Mouse (Mus musculus) CH12.LX (cell line): ENCODE results near the gene Atl3. TPM values are rescaled to one million over a fixed set of nuclear protein-coding genes. Genes with fewer than 3 reads are reported as not detected.

Source experiments
- DNase-seq: peaks from one replicate; pipeline ENCODE4 v3.0.0-alpha.2; 2013; ENCODE audit errors: extremely low read depth
- H3K27ac ChIP-seq: 2 replicates; pipeline ENCODE4 v1.5.1; 2012; ENCODE audit warnings: low read depth, mild to moderate bottlenecking, control low read depth, moderate library complexity; ENCODE audit not compliant: insufficient read depth
- H3K27me3 ChIP-seq: replicated peaks from 2 replicates; pipeline ENCODE3; 2012; ENCODE audit warnings: inconsistent platforms
- H3K36me3 ChIP-seq, 2 experiments: replicated peaks in 1 of 2; 2 replicates each; pipeline versions ENCODE3 to v1.6.1; 2012; ENCODE audit warnings: inconsistent platforms in 1 of 2, low read length in 1 of 2, mild to moderate bottlenecking in 1 of 2, mixed read lengths in 1 of 2, moderate library complexity in 1 of 2; ENCODE audit not compliant: control insufficient read depth in 1 of 2, insufficient read depth in 1 of 2
- H3K4me1 ChIP-seq, 2 experiments: 2 replicates each; pipeline ENCODE4 v1.6.1; 2012; ENCODE audit warnings: inconsistent platforms in 1 of 2, moderate library complexity in 1 of 2; ENCODE audit not compliant: insufficient read depth in 2 of 2, control insufficient read depth in 1 of 2
- H3K4me2 ChIP-seq: 2 replicates; pipeline ENCODE4 v1.6.1; 2012; ENCODE audit warnings: low read depth, mild to moderate bottlenecking, control low read depth; ENCODE audit not compliant: poor library complexity, insufficient read depth, severe bottlenecking
- H3K4me3 ChIP-seq, 3 experiments: fragments of 150-350 bp in 1 of 3; sonication (generic) in 1 of 3; replicated peaks in 1 of 3; 2 replicates each; pipeline versions ENCODE3 to v1.5.1; 2011 to 2012; ENCODE audit warnings: low read depth in 2 of 3, low read length in 2 of 3, mild to moderate bottlenecking in 2 of 3, moderate library complexity in 2 of 3, control low read depth in 1 of 3, improper control_type of control experiment in 1 of 3, inconsistent platforms in 1 of 3, mixed read lengths in 1 of 3; ENCODE audit not compliant: poor library complexity in 1 of 3
- H3K79me2 ChIP-seq: replicated peaks from 2 replicates; pipeline ENCODE4 v1.6.1; 2012; ENCODE audit warnings: mild to moderate bottlenecking, moderate library complexity; ENCODE audit not compliant: control insufficient read depth, poor library complexity, insufficient read depth, severe bottlenecking; ENCODE audit errors: extremely low read depth
- H3K9ac ChIP-seq: 2 replicates; pipeline ENCODE4 v1.6.1; 2012; ENCODE audit warnings: low read depth, mild to moderate bottlenecking, control low read depth, moderate library complexity; ENCODE audit not compliant: insufficient read depth
- H3K9me3 ChIP-seq: replicated peaks from 2 replicates; pipeline ENCODE3; 2012; ENCODE audit warnings: low read length, inconsistent platforms, mixed read lengths
- BHLHE40 ChIP-seq: IDR thresholded peaks from 2 replicates; pipeline ENCODE4 v1.6.1; 2011; ENCODE audit warnings: mild to moderate bottlenecking, low read depth, low read length, improper control_type of control experiment
- CHD2 ChIP-seq: IDR thresholded peaks from 2 replicates; pipeline ENCODE4 v1.6.1; 2011; ENCODE audit warnings: low read length, improper control_type of control experiment
- CTCF ChIP-seq, 2 experiments: IDR thresholded peaks in 1 of 2; conservative IDR thresholded peaks in 1 of 2; 2 replicates each; pipeline ENCODE4 v1.5.1; 2011 to 2012; ENCODE audit warnings: low read depth in 2 of 2, low read length in 2 of 2, improper control_type of control experiment in 1 of 2, inconsistent platforms in 1 of 2, mild to moderate bottlenecking in 1 of 2, moderate library complexity in 1 of 2
- E2F4 ChIP-seq: IDR thresholded peaks from 2 replicates; pipeline ENCODE4 v1.6.1; 2011; ENCODE audit warnings: low read depth, low read length, improper control_type of control experiment; ENCODE audit not compliant: insufficient replicate concordance
- EP300 ChIP-seq: IDR thresholded peaks from 2 replicates; pipeline ENCODE4 v1.6.1; 2011; ENCODE audit warnings: low read length, improper control_type of control experiment
- ETS1 ChIP-seq: conservative IDR thresholded peaks from 2 replicates; pipeline ENCODE4 v1.6.1; 2012; ENCODE audit warnings: low read depth, mild to moderate bottlenecking, inconsistent platforms, low read length, improper control_type of control experiment, moderate library complexity
- GABPA ChIP-seq: IDR thresholded peaks from 2 replicates; pipeline ENCODE4 v1.6.1; 2012; ENCODE audit warnings: low read depth, low read length, improper control_type of control experiment, inconsistent platforms; ENCODE audit not compliant: insufficient replicate concordance
- JUND ChIP-seq: conservative IDR thresholded peaks from 2 replicates; pipeline ENCODE4 v1.6.1; 2011; ENCODE audit warnings: low read depth, low read length, improper control_type of control experiment
- KAT2A ChIP-seq: IDR thresholded peaks from 2 replicates; pipeline ENCODE4 v1.6.1; 2012; ENCODE audit warnings: low read length, improper control_type of control experiment, inconsistent platforms; ENCODE audit not compliant: insufficient replicate concordance
- MXI1 ChIP-seq: IDR thresholded peaks from 2 replicates; pipeline ENCODE4 v1.6.1; 2011; ENCODE audit warnings: mild to moderate bottlenecking, low read depth, low read length, improper control_type of control experiment
- PAX5 ChIP-seq: IDR thresholded peaks from 2 replicates; pipeline ENCODE4 v1.6.1; 2012; ENCODE audit warnings: low read length, inconsistent platforms, mixed read lengths
- RAD21 ChIP-seq: IDR thresholded peaks from 2 replicates; pipeline ENCODE4 v1.6.1; 2011; ENCODE audit warnings: low read depth, mild to moderate bottlenecking, low read length, improper control_type of control experiment, moderate library complexity
- SMC3 ChIP-seq: IDR thresholded peaks from 2 replicates; pipeline ENCODE4 v1.6.1; 2011; ENCODE audit warnings: low read depth, low read length, improper control_type of control experiment
- TBP ChIP-seq: conservative IDR thresholded peaks from 2 replicates; pipeline ENCODE4 v1.6.1; 2011; ENCODE audit warnings: low read depth, low read length, improper control_type of control experiment
- UBTF ChIP-seq: IDR thresholded peaks from 2 replicates; pipeline ENCODE4 v1.6.1; 2012; ENCODE audit warnings: low read depth, mild to moderate bottlenecking, inconsistent platforms, low read length, improper control_type of control experiment, moderate library complexity
- ZC3H11A ChIP-seq: IDR thresholded peaks from 2 replicates; pipeline ENCODE4 v1.6.1; 2012; ENCODE audit warnings: low read depth, mild to moderate bottlenecking, inconsistent platforms, low read length, improper control_type of control experiment
- ZMIZ1 ChIP-seq: IDR thresholded peaks from 2 replicates; pipeline ENCODE4 v1.6.1; 2012; ENCODE audit warnings: low read depth, mild to moderate bottlenecking, inconsistent platforms, low read length, improper control_type of control experiment
- dilution Hi-C: fragments of 300-500 bp; cut with MboI; formaldehyde crosslinking; loops from 2 replicates; pipeline ENCODE4 v1.14.3; 2020; ENCODE audit warnings: low sequenced_read_pairs; ENCODE audit not compliant: extremely low pct_unique_long_range_greater_than_20kb, extremely low pct_ligation_motif_present
- in situ Hi-C: fragments of 300-500 bp; cut with MboI; formaldehyde crosslinking; loops from 3 replicates; pipeline ENCODE4 v1.14.3; 2019; ENCODE audit warnings: low sequenced_read_pairs, low pct_ligation_motif_present, low pct_unique_long_range_greater_than_20kb, mixed read lengths
- polyA plus RNA-seq: library from polyadenylated mRNA; unstranded; fragments of >175 nt; gene quantifications from 2 replicates; pipeline ENCODE4 v1.2.1, GENCODE M21; 2012; ENCODE audit warnings: low read depth; ENCODE audit not compliant: insufficient read length
- total RNA-seq, 2 experiments: library from RNA; depleted of rRNA; stranded (reverse); fragments of 300-350 nt in 1 of 2; fragments of >200 nt in 1 of 2; gene quantifications; 2 replicates each; pipeline ENCODE4 v1.2.3; 2012 to 2014

The Atl3 gene
- total and polyA plus RNA-seq, 3 experiments = 9.2 to 17.5 (median 14.3) TPM

- H3K9me3 ChIP-seq = peaks cover 2% of the 10 kb centered on the region
- TF ChIP-seq CTCF (conservative IDR thresholded peaks at IDR 0.05 in 1 of 2, IDR thresholded peaks at IDR 0.05 in 1 of 2; ENCODE audit: low read depth in 2 of 2, low read length in 2 of 2) = peak in 1 of 2 experiments; percentile 25; a peak in 1 of 4 replicates
- no peak for TF ChIP-seq E2F4
- TF ChIP-seq, all 38 proteins: peak for 1
- no peak overlapping the region for H3K27ac ChIP-seq
- H3K36me3 ChIP-seq = peaks cover 12 to 66% of the 10 kb centered on the region in 2 experiments
- dilution Hi-C loops (no loop called here), in situ Hi-C loops (no loop called here)
- H3K79me2 ChIP-seq = no peaks in the 10 kb centered on the region
- peak; percentile 12 for DNase-seq
- no peaks in the 10 kb centered on the region for H3K27me3 ChIP-seq
- H3K4me3 ChIP-seq = no peak overlapping the region
- H3K4me1 ChIP-seq = no peaks in the 10 kb centered on the region
- no peak overlapping the region for H3K4me2 ChIP-seq
- H3K9ac ChIP-seq = no peak overlapping the region
These were observed 29.5 kb downstream of the Atl3 start for GRCm38 (mm10) chr19:7523292-7523691.

DNA sequence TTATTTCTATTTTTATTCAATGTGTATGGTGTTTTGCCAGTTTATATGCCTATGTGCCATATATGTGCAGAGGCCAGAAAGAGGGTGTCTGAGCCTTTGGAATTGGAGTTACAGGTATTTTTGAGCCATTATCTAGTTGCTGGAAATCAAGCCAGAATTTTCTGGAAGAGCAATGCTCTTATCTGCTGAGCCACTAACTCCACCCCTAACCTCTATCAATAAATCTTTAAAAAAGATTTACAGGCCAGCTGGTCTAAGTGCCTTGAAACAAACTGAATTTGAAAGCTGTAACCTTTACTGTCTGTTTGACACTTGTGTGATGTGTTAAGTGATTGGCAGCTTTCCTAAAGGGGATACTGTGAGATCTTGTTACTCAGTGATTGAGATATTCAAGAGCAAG lies 29.9 kb downstream of the Atl3 start:
- no peaks in the 10 kb centered on the region for H3K79me2 ChIP-seq
- H3K36me3 ChIP-seq = peaks cover 8 to 65% of the 10 kb centered on the region in 2 experiments
- no peak for TF ChIP-seq BHLHE40
- TF ChIP-seq, all 38 proteins: peak for 0

DNA sequence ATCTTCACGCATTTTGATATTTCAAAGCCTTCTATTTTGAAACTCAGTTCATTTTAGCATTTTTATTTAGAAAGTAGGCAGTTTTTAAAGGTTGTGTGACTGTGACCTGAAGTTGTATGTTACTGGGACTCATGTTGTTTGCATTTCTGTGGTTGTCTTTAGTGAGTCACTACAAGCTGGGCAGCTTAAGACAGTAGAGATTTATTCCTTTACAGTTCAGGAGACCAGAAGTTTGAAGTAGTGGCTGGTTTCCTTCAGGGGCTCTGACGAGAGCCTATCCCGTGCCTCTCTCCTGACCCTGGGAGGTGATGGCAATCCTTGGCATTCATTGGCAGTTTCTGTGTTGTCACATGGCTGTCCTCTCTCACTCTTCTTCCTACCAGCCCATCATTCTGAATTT lies 31.0 kb downstream of the Atl3 start:
- Histone ChIP-seq H3K27ac (no peak overlapping the region), H3K4me3 (no peak overlapping the region), H3K27me3 (no peaks in the 10 kb centered on the region), H3K79me2 (no peaks in the 10 kb centered on the region), H3K36me3 (peaks cover 11 to 65% of the 10 kb centered on the region in 2 experiments), H3K4me2 (no peak overlapping the region), H3K4me1 (no peaks in the 10 kb centered on the region), H3K9me3 (peaks cover 2% of the 10 kb centered on the region), H3K9ac (no peak overlapping the region)
- in situ Hi-C loops (no loop called here), dilution Hi-C loops (no loop called here)
- no peak for DNase-seq
- TF ChIP-seq CHD2 = no peak
- TF ChIP-seq PAX5 = no peak

More for the DNA sequence above, 29.9 kb downstream of the Atl3 start:
- Histone ChIP-seq H3K9ac (no peak overlapping the region), H3K4me1 (no peaks in the 10 kb centered on the region), H3K27me3 (no peaks in the 10 kb centered on the region), H3K4me2 (no peak overlapping the region), H3K9me3 (peaks cover 2% of the 10 kb centered on the region), H3K27ac (no peak overlapping the region), H3K4me3 (no peak overlapping the region)
- dilution Hi-C loops = no loop called here
- no peak for DNase-seq
- in situ Hi-C loops = no loop called here

DNA sequence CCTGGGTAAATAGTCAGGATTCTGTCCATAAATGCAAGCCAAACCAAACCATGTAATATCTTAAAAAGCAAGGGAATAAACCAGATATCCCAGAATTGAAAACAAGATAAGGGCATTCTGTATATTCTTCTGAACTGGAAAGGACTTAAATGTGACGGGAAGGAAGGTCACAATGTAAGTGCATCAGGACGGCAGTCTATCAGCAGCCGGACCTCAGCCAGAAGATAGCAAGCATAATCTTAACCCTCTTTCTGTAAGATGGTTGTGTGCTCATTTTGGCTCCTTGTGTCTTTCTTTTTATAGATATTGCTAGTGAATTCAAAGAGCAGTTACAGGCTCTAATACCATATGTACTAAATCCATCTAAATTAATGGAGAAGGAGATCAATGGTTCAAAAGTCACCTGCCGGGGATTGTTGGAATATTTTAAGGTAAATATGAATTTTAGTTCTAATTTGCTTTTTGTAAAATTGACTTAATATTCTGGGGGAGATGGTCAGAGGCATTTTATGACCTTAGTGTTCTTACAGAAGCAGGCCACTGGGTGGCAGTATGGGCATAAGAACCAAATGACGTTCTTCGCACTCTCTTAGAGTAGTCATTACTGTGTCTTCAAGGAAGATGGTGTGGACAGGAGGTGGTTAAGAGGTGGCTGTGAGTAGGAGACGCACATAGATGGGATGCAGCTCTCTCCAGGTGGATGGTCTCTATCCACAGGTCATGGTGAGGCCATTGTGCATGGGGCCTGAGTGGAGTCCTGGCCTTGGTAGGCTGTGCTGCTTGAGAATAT lies 35.0 kb downstream of the Atl3 start:
- in situ Hi-C loops = no loop called here
- no peaks in the 10 kb centered on the region for H3K4me1 ChIP-seq
- no peak overlapping the region for H3K27ac ChIP-seq
- no peak overlapping the region for H3K4me2 ChIP-seq
- peak; percentile 60 for DNase-seq
- dilution Hi-C loops = no loop called here
- no peak overlapping the region for H3K4me3 ChIP-seq
- TF ChIP-seq ZMIZ1 (no peak), ZC3H11A (peak; percentile 92), TBP (no peak), CTCF (conservative IDR thresholded peaks at IDR 0.05 in 1 of 2, IDR thresholded peaks at IDR 0.05 in 1 of 2; ENCODE audit: low read depth in 2 of 2, low read length in 2 of 2) (peak; percentile 60 to 97), MXI1 (no peak), EP300 (no peak), ETS1 (no peak), JUND (no peak), KAT2A (no peak), RAD21 (peak; percentile 98), UBTF (no peak), SMC3 (peak; percentile 96), GABPA (no peak)
- H3K9ac ChIP-seq = no peak overlapping the region
- H3K36me3 ChIP-seq = peaks cover 10 to 69% of the 10 kb centered on the region in 2 experiments
- H3K9me3 ChIP-seq = no peaks in the 10 kb centered on the region
- H3K79me2 ChIP-seq = no peaks in the 10 kb centered on the region
- H3K27me3 ChIP-seq = no peaks in the 10 kb centered on the region
